Mouse (Mus musculus): ENCODE measurements around the gene Adipor2. TPM values are rescaled to one million over a fixed set of nuclear protein-coding genes. Genes with fewer than 3 reads are reported as not detected.

Adipor2 gene
- polyA plus RNA-seq, 1 experiment from 2014 or later, result 19.9 TPM

DNA sequence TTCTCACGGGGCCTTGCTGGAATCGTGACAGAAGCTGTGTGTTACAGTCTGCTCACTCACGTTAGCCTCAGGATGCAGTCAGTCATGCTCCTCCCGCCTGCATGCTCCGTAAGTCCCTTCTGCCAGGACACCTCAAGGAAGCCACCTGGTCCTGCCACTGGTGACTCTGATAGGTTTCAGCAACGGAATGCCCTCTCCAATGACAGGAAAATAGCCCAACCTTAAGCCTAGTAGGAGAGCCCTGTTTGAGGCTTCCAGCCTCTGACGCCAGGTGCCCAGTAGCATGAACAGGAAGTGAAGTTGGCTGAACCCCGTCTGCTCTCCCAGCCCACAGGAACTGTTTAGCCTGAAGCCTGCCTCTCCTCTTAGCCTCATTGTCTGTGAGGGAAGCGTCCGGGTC lies 71.2 kb downstream of the Adipor2 start:
- H3K4me2 ChIP-seq (ENCODE audit: low read depth, low read length, severe bottlenecking), result no peak overlapping the region
- H3K27me3 ChIP-seq (ENCODE audit: control insufficient read depth, insufficient read depth, low read length), result no peaks in the 10 kb centered on the region
- no peaks in the 10 kb centered on the region for H3K36me3 ChIP-seq (ENCODE audit: control insufficient read depth, insufficient read depth, low read length)
- H3K4me3 ChIP-seq (ENCODE audit: low read depth, low read length), result no peak overlapping the region
- DNase-seq (ENCODE audit: low spot score), result no peak
- H3K27ac ChIP-seq (ENCODE audit: low read depth, low read length), result no peak overlapping the region
- H3K9me3 ChIP-seq (ENCODE audit: control insufficient read depth, low read length), result no peaks in the 10 kb centered on the region
- no peak for ATAC-seq (replicated peaks; ENCODE audit: low FRiP score)
- H3K9ac ChIP-seq (ENCODE audit: low read length), result no peak overlapping the region
- no peaks in the 10 kb centered on the region for H3K4me1 ChIP-seq (replicated peaks; ENCODE audit: control insufficient read depth, insufficient read depth, low read length)
- 70% methylated on average over 10 of the region's 10 CpGs for WGBS

DNA sequence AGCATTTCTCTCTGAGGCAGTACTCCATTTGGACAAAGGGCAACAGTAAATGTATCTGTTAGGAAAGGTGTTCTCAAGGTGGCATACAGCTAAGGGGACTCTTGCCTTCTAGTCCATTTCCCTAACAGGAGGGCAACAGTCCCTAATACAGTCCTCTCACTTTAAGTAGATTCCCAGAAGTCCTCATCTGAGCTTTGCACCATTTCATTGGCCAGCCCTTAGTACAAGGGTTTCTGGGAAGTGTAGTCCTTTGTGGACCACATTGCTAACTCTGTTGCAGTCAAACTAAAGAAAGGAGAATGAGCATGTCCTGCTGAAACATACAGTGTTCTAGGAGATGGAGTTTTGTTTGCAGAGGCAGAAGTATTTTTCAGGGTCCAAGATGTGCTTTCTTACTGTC lies 76.1 kb downstream of the Adipor2 start:
- Histone ChIP-seq H3K4me1 (replicated peaks; ENCODE audit: control insufficient read depth, insufficient read depth, low read length) (peaks cover 3% of the 10 kb centered on the region; the same call in 1 of the 2 replicates), H3K9ac (ENCODE audit: low read length) (no peak overlapping the region), H3K27ac (ENCODE audit: low read depth, low read length) (no peak overlapping the region), H3K4me2 (ENCODE audit: low read depth, low read length, severe bottlenecking) (no peak overlapping the region), H3K9me3 (ENCODE audit: control insufficient read depth, low read length) (no peaks in the 10 kb centered on the region), H3K27me3 (ENCODE audit: control insufficient read depth, insufficient read depth, low read length) (no peaks in the 10 kb centered on the region), H3K36me3 (ENCODE audit: control insufficient read depth, insufficient read depth, low read length) (no peaks in the 10 kb centered on the region), H3K4me3 (ENCODE audit: low read depth, low read length) (no peak overlapping the region)
- peak; percentile 75 for ATAC-seq (replicated peaks; ENCODE audit: low FRiP score)
- no peak for DNase-seq (ENCODE audit: low spot score)

DNA sequence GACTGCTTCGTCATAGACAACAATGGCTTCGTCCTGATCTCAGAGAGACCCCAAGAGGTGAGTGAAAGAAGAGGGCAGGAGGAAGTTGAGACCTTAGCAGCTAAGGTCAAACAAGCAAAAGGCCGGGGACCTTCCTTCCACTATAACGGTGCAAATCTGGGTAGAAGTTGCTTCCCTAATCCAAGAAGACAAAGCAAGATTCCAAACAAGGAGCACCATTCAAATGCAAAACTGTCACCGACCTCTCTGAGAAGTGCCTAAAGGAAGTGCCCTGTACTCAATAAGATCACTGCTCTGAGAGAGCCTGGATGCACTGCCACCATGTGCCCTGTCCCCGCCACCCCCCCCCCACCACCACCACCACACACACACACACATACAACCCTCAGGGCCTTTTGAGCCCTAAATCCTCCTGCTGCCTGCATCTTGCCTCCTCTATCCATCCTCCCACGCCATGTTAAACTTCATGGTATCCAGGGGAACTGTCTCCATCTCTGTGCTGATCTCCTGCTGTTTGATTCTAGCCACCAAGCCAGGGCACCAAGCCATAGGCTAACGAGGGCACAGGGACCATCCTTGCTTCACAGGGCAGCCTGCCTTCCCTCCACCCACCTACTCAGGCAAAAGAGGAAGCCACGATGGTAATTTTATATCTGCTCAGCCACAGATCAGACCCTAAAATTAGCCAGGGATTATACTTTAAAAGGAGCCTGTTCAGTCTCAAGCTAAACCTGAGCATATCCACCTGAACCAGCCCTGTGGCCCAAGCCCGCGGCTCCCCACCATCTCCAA lies 79.2 kb downstream of the Adipor2 start:
- Histone ChIP-seq H3K4me1 (replicated peaks; ENCODE audit: control insufficient read depth, insufficient read depth, low read length) (peaks cover 3% of the 10 kb centered on the region; the same call in 1 of the 2 replicates), H3K27me3 (ENCODE audit: control insufficient read depth, insufficient read depth, low read length) (no peaks in the 10 kb centered on the region), H3K27ac (ENCODE audit: low read depth, low read length) (no peak overlapping the region), H3K9ac (ENCODE audit: low read length) (no peak overlapping the region), H3K9me3 (ENCODE audit: control insufficient read depth, low read length) (no peaks in the 10 kb centered on the region), H3K36me3 (ENCODE audit: control insufficient read depth, insufficient read depth, low read length) (no peaks in the 10 kb centered on the region), H3K4me2 (ENCODE audit: low read depth, low read length, severe bottlenecking) (no peak overlapping the region), H3K4me3 (ENCODE audit: low read depth, low read length) (no peak overlapping the region)
- WGBS, result 26% methylated on average over 11 of the region's 11 CpGs
- DNase-seq (ENCODE audit: low spot score) (no peak), ATAC-seq (replicated peaks; ENCODE audit: low FRiP score) (no peak)

DNA sequence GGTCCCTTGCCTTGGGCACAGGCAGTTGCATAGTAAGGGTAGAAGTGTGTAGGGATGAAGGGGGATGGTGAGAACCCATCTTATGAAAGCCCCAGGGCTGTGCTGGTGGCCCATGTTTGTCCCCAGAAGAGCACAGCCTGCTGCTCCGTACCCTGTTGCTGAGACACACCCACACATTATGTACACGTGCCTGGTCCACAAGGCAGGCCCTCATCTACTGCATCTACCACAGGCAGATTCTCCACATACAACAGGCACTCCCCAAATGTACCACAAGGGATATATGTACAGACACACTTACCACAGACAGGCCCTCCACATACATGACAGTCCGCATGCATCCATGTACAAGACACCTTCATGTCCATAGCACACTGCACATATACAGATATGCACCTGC lies 80.2 kb downstream of the Adipor2 start:
- no peaks in the 10 kb centered on the region for H3K36me3 ChIP-seq (ENCODE audit: control insufficient read depth, insufficient read depth, low read length)
- DNase-seq (ENCODE audit: low spot score) (no peak), ATAC-seq (replicated peaks; ENCODE audit: low FRiP score) (0 out of 2 replicates have a peak, but pooled peaks have one; percentile 24)
- no peaks in the 10 kb centered on the region for H3K9me3 ChIP-seq (ENCODE audit: control insufficient read depth, low read length)
- no peak overlapping the region for H3K9ac ChIP-seq (ENCODE audit: low read length)
- H3K27me3 ChIP-seq (ENCODE audit: control insufficient read depth, insufficient read depth, low read length), result no peaks in the 10 kb centered on the region
- 79% methylated on average over 3 of the region's 3 CpGs for WGBS
- no peak overlapping the region for H3K27ac ChIP-seq (ENCODE audit: low read depth, low read length)
- H3K4me1 ChIP-seq (replicated peaks; ENCODE audit: control insufficient read depth, insufficient read depth, low read length), result peaks cover 3% of the 10 kb centered on the region; the same call in 1 of the 2 replicates
- no peak overlapping the region for H3K4me2 ChIP-seq (ENCODE audit: low read depth, low read length, severe bottlenecking)
- no peak overlapping the region for H3K4me3 ChIP-seq (ENCODE audit: low read depth, low read length)

DNA sequence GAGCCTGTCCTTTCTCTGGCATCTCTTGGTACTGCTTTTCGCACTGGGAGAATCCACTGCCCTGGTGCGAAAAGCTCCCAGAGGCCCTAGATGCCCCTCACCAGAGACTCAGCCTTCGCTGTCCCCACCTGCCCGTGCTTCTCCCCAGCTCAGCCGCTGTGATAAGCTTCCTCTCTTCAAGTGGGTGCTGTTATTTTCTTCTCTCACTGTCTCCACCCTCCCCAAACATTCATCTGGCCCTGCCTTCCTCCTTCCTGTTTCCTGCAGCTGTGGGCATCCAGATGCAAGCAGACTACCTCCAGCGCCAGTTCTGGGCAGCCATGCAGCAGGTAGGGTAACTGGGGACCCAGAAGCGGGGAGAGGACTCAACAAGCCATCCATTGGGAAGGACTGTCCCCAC lies 81.4 kb downstream of the Adipor2 start:
- Histone ChIP-seq H3K27me3 (ENCODE audit: control insufficient read depth, insufficient read depth, low read length) (peaks cover 5% of the 10 kb centered on the region; the same call in 1 of the 2 replicates), H3K4me1 (replicated peaks; ENCODE audit: control insufficient read depth, insufficient read depth, low read length) (peaks cover 3% of the 10 kb centered on the region; the same call in 1 of the 2 replicates), H3K4me3 (ENCODE audit: low read depth, low read length) (no peak overlapping the region), H3K36me3 (ENCODE audit: control insufficient read depth, insufficient read depth, low read length) (no peaks in the 10 kb centered on the region), H3K27ac (ENCODE audit: low read depth, low read length) (no peak overlapping the region), H3K9me3 (ENCODE audit: control insufficient read depth, low read length) (no peaks in the 10 kb centered on the region), H3K4me2 (ENCODE audit: low read depth, low read length, severe bottlenecking) (no peak overlapping the region), H3K9ac (ENCODE audit: low read length) (no peak overlapping the region)
- WGBS, result 75% methylated on average over 7 of the region's 7 CpGs
- no peak for DNase-seq (ENCODE audit: low spot score)
- ATAC-seq (replicated peaks; ENCODE audit: low FRiP score), result no peak

DNA sequence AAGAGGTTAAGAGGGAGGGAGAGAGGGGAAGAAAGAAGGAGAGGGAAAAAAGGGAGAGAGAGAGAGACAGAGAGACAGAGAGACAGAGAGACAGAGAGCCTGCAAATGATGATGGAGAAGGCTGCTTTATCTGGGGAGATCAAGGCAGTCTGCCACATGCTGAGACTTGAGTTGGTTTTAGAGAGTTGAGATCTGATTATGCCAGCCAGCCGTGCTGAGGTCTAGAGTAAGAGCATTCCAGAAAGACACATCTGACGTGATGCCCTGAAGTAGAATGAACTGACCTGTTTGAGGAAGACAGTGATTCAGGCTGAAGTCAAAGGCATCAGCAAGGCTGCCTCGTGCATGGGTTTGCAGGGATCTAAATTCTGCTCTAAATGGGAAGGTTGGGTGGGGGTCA lies 83.7 kb downstream of the Adipor2 start:
- Histone ChIP-seq H3K27ac (ENCODE audit: low read depth, low read length) (no peak overlapping the region), H3K27me3 (ENCODE audit: control insufficient read depth, insufficient read depth, low read length) (peaks cover 26% of the 10 kb centered on the region), H3K36me3 (ENCODE audit: control insufficient read depth, insufficient read depth, low read length) (no peaks in the 10 kb centered on the region), H3K4me3 (ENCODE audit: low read depth, low read length) (no peak overlapping the region), H3K9ac (ENCODE audit: low read length) (no peak overlapping the region), H3K4me2 (ENCODE audit: low read depth, low read length, severe bottlenecking) (no peak overlapping the region), H3K9me3 (ENCODE audit: control insufficient read depth, low read length) (no peaks in the 10 kb centered on the region), H3K4me1 (replicated peaks; ENCODE audit: control insufficient read depth, insufficient read depth, low read length) (peaks cover 14% of the 10 kb centered on the region)
- ATAC-seq (replicated peaks; ENCODE audit: low FRiP score) (no peak), DNase-seq (ENCODE audit: low spot score) (no peak)
- WGBS, result 40% methylated on average over 3 of the region's 3 CpGs

DNA sequence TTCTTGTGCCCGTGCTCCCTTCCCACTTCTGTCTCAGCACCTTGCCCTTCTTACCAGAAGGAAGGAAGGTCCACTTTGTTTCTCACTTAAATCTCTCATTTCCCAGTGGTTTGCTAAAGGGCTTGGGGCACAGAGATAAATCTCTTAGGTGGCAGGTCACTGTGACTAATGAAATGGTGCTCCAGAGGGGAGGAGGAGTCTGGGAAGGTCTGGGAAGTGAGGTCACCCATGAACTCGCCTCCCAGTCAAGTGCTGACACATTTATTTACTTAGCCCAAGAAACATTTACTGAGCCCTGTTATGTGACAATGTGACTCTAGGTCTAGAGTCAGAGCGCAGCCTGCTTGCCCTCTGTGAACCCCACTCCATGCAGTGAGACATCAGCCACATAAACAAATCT lies 84.3 kb downstream of the Adipor2 start:
- H3K27ac ChIP-seq (ENCODE audit: low read depth, low read length), result no peak overlapping the region
- 33% methylated on average over 3 of the region's 3 CpGs for WGBS
- H3K27me3 ChIP-seq (ENCODE audit: control insufficient read depth, insufficient read depth, low read length), result peaks cover 26% of the 10 kb centered on the region
- no peak overlapping the region for H3K4me2 ChIP-seq (ENCODE audit: low read depth, low read length, severe bottlenecking)
- peaks cover 14% of the 10 kb centered on the region for H3K4me1 ChIP-seq (replicated peaks; ENCODE audit: control insufficient read depth, insufficient read depth, low read length)
- H3K9ac ChIP-seq (ENCODE audit: low read length), result no peak overlapping the region
- ATAC-seq (replicated peaks; ENCODE audit: low FRiP score), result no peak
- no peak overlapping the region for H3K4me3 ChIP-seq (ENCODE audit: low read depth, low read length)
- no peaks in the 10 kb centered on the region for H3K36me3 ChIP-seq (ENCODE audit: control insufficient read depth, insufficient read depth, low read length)
- DNase-seq (ENCODE audit: low spot score), result no peak
- no peaks in the 10 kb centered on the region for H3K9me3 ChIP-seq (ENCODE audit: control insufficient read depth, low read length)

DNA sequence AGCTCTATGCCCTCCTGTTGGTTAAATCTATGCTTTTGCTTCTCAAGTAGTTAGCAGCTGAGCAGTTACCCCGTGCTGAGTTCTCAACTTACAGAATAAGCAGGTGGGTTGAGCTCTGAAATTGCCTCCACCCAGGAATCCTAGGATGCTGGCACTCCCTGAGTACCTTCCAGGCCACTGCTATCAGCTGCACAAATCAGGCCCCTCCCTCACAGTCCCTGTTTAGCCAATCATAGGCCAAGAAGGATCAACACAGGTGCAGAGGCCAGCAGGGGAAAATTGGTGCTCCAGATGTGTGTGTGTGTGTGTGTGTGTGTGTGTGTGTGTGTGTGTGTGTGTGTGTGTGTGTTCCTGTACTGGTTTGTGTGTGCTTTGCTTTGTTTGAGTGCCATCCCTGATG lies 85.4 kb downstream of the Adipor2 start:
- 3% methylated on average over 1 of the region's 1 CpGs for WGBS
- Histone ChIP-seq H3K9me3 (ENCODE audit: control insufficient read depth, low read length) (no peaks in the 10 kb centered on the region), H3K4me1 (replicated peaks; ENCODE audit: control insufficient read depth, insufficient read depth, low read length) (peaks cover 11% of the 10 kb centered on the region), H3K4me3 (ENCODE audit: low read depth, low read length) (no peak overlapping the region), H3K4me2 (ENCODE audit: low read depth, low read length, severe bottlenecking) (no peak overlapping the region), H3K27ac (ENCODE audit: low read depth, low read length) (no peak overlapping the region), H3K9ac (ENCODE audit: low read length) (no peak overlapping the region), H3K36me3 (ENCODE audit: control insufficient read depth, insufficient read depth, low read length) (no peaks in the 10 kb centered on the region), H3K27me3 (ENCODE audit: control insufficient read depth, insufficient read depth, low read length) (peaks cover 30% of the 10 kb centered on the region)
- ATAC-seq (replicated peaks; ENCODE audit: low FRiP score), result no peak
- DNase-seq (ENCODE audit: low spot score), result no peak

DNA sequence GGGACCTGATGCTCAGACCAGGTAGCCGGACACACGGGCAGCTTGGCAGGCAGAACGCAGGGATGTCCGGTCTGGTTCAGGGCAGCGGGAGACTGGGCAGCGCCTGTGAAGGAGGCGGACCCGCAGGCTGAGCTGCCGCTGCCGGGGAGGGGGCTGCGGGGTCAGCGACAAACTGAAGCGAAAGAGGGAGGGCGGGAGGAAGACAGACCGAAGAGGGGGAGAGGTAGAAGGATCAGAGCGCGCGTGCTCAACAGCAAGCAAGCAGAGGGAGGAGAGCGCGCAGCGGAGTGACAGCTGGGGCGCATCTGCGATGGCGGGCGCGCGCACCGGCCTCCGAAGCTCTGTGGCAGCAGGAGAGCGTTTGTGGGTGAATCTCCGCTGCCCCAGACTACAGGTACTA lies 87.0 kb downstream of the Adipor2 start, which contains the start of gene Lrtm2:
Gene Lrtm2, minus strand, starts transcription at position 261 of the 400 bp plus-strand sequence.
- ATAC-seq (replicated peaks; ENCODE audit: low FRiP score) (no peak), DNase-seq (ENCODE audit: low spot score) (peak; percentile 71)
- WGBS, result under 1% methylated on average over 31 of the region's 31 CpGs
- Histone ChIP-seq H3K4me2 (ENCODE audit: low read depth, low read length, severe bottlenecking) (peak within 1 kb of the TSS; percentile 55), H3K9ac (ENCODE audit: low read length) (no peak within 1 kb of the TSS), H3K36me3 (ENCODE audit: control insufficient read depth, insufficient read depth, low read length) (no peaks in the 10 kb centered on the region), H3K4me3 (ENCODE audit: low read depth, low read length) (peak within 1 kb of the TSS; percentile 32), H3K27me3 (ENCODE audit: control insufficient read depth, insufficient read depth, low read length) (peaks cover 30% of the 10 kb centered on the region), H3K27ac (ENCODE audit: low read depth, low read length) (no peak within 1 kb of the TSS), H3K4me1 (replicated peaks; ENCODE audit: control insufficient read depth, insufficient read depth, low read length) (peaks cover 11% of the 10 kb centered on the region), H3K9me3 (ENCODE audit: control insufficient read depth, low read length) (no peaks in the 10 kb centered on the region)

All from forebrain, embryonic 11.5 days (tissue).